Mouse (Mus musculus) bone marrow macrophage, adult 2 months (primary cell): ENCODE results near the gene 9130213A22Rik. TPM values are rescaled to one million over a fixed set of nuclear protein-coding genes. Genes with fewer than 3 reads are reported as not detected.
"Not testable (repeated sequence)": the region's sequence is repeated elsewhere in the genome, so short reads cannot be mapped to it uniquely, and the experiment has no call there.

ENCODE experiments used
- H3K27ac ChIP-seq: 2 replicates; pipeline ENCODE4 v1.5.1; 2012; ENCODE audit warnings: low read depth, low read length; ENCODE audit not compliant: insufficient read depth
- H3K4me1 ChIP-seq: 2 replicates; pipeline ENCODE4 v1.6.1; 2012; ENCODE audit warnings: low read length; ENCODE audit not compliant: control insufficient read depth, insufficient read depth
- H3K4me3 ChIP-seq: 2 replicates; pipeline ENCODE4 v1.5.1; 2012; ENCODE audit warnings: mild to moderate bottlenecking, low read length, moderate library complexity; ENCODE audit not compliant: insufficient read depth
- CTCF ChIP-seq: IDR thresholded peaks from 2 replicates; pipeline ENCODE4 v1.5.1; 2012; ENCODE audit warnings: low read depth, mild to moderate bottlenecking, low read length, moderate library complexity
- POLR2A ChIP-seq: IDR thresholded peaks from 2 replicates; pipeline ENCODE4 v1.6.1; 2012; ENCODE audit warnings: mild to moderate bottlenecking, low read depth, low read length, borderline replicate concordance
- polyA plus RNA-seq: library from polyadenylated mRNA; stranded (reverse); fragments of >200 nt; gene quantifications from 2 replicates; pipeline ENCODE4 v1.2.4, GENCODE M21; 2012; ENCODE audit not compliant: missing spikeins, insufficient read depth, insufficient read length

9130213A22Rik gene
- polyA plus RNA-seq, 1 experiment: 0.35 TPM

GRCm38 (mm10) chr11:69095511-69096231 lies 26.7 kb downstream of the 9130213A22Rik start:
- no peak for TF ChIP-seq POLR2A
- TF ChIP-seq CTCF: no peak
- H3K27ac ChIP-seq: peak overlapping the region; percentile 53
- peaks cover 25% of the 10 kb centered on the region for H3K4me1 ChIP-seq
- H3K4me3 ChIP-seq: peak overlapping the region; percentile 77

- TF ChIP-seq POLR2A (no peak), CTCF (no peak)
- H3K4me3 ChIP-seq: peak within 1 kb of the TSS; percentile 77
- peak within 1 kb of the TSS; percentile 79 for H3K27ac ChIP-seq
- peaks cover 22% of the 10 kb centered on the region for H3K4me1 ChIP-seq
Measured at GRCm38 (mm10) chr11:69094697-69095429, 27.5 kb downstream of the 9130213A22Rik start, which contains the start of gene Per1. Per1 (plus strand) TSS chr11:69095217.

- H3K4me1 ChIP-seq: peaks cover 23% of the 10 kb centered on the region
- not testable (repeated sequence) for H3K4me3 ChIP-seq, H3K27ac ChIP-seq
Measured at GRCm38 (mm10) chr11:69093856-69094255, 28.5 kb downstream of the 9130213A22Rik start.

- TF ChIP-seq POLR2A (no peak), CTCF (no peak)
- Histone ChIP-seq H3K4me1 (peaks cover 17% of the 10 kb centered on the region), H3K27ac (no peak overlapping the region)
Measured at GRCm38 (mm10) chr11:69092871-69093270, 29.5 kb downstream of the 9130213A22Rik start.

GRCm38 (mm10) chr11:69092386-69092751 lies 30.0 kb downstream of the 9130213A22Rik start:
- H3K4me3 ChIP-seq: no peak overlapping the region
- no peak overlapping the region for H3K27ac ChIP-seq
- peaks cover 12% of the 10 kb centered on the region for H3K4me1 ChIP-seq
- no peak for TF ChIP-seq POLR2A
- TF ChIP-seq CTCF: peak; percentile 65

More at GRCm38 (mm10) chr11:69092871-69093270, 29.5 kb downstream of the 9130213A22Rik start:
- H3K4me3 ChIP-seq: no peak overlapping the region

- Histone ChIP-seq H3K4me1 (peaks cover 12% of the 10 kb centered on the region), H3K27ac (no peak overlapping the region), H3K4me3 (no peak overlapping the region)
- TF ChIP-seq POLR2A (no peak), CTCF (no peak)
Measured at GRCm38 (mm10) chr11:69091566-69092385, 30.6 kb downstream of the 9130213A22Rik start.

- Histone ChIP-seq H3K4me3 (no peak overlapping the region), H3K27ac (no peak overlapping the region), H3K4me1 (peaks cover 7% of the 10 kb centered on the region)
- TF ChIP-seq CTCF: no peak
- no peak for TF ChIP-seq POLR2A
Measured at GRCm38 (mm10) chr11:69090367-69090766, 32.0 kb downstream of the 9130213A22Rik start.

- peak overlapping the region; percentile 99 for H3K4me3 ChIP-seq
- H3K4me1 ChIP-seq: peaks cover 7% of the 10 kb centered on the region
- no peak overlapping the region for H3K27ac ChIP-seq
- TF ChIP-seq POLR2A: no peak
- no peak for TF ChIP-seq CTCF
Measured at GRCm38 (mm10) chr11:69089616-69090290, 32.6 kb downstream of the 9130213A22Rik start.
